Mouse (Mus musculus) small intestine, adult 2 months (tissue): ENCODE measurements around the gene Pmepa1.

Experiments used
- CTCF ChIP-seq: fragments of 200-500 bp; IDR thresholded peaks from 2 replicates; pipeline ENCODE4 v1.5.1; 2012; ENCODE audit warnings: low read depth, mild to moderate bottlenecking, control low read depth, inconsistent platforms, low read length, moderate library complexity, mixed read lengths; ENCODE audit not compliant: insufficient replicate concordance, insufficient read length; ENCODE audit errors: extremely low read depth
- POLR2A ChIP-seq: fragments of 200-500 bp; IDR thresholded peaks from 2 replicates; pipeline ENCODE4 v1.6.1; 2012; ENCODE audit warnings: low read depth, mild to moderate bottlenecking, control low read depth, inconsistent platforms, low read length, moderate library complexity

DNA sequence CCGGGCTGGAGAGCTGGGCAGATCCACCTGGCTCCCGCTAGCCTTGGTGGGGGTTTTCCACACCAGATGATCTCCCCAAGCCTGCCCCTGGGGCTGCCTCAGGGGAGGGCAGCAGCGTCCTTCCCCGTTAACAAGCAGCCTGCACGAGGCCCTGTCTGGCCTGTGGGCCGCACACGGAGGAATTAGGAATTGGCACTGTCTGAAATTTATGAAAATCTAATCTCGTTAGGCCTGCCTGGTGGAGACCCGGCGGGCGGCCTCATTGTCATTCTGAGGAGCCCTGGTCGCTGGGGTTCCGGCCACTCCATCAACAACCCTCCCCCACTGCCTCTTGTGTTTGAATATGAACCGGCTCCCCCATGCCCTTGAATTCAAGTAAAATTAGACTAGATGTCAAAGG, 37.8 kb downstream of the Pmepa1 start:
- TF ChIP-seq CTCF, result no peak
- no peak for TF ChIP-seq POLR2A
